Mouse (Mus musculus) kidney, adult 2 months (tissue): ENCODE data around the gene Pcsk5.

Experiments used
- CTCF ChIP-seq: fragments of 200-500 bp; conservative IDR thresholded peaks from 2 replicates; pipeline ENCODE4 v1.5.1; 2011; ENCODE audit warnings: low read depth, mild to moderate bottlenecking, control low read depth, low read length, moderate library complexity, mixed read lengths; ENCODE audit not compliant: insufficient read depth, insufficient read length
- POLR2A ChIP-seq: fragments of 200-500 bp; IDR thresholded peaks from one replicate; pipeline ENCODE4 v1.6.1; 2011; ENCODE audit warnings: low read depth, low read length, control low read depth

DNA sequence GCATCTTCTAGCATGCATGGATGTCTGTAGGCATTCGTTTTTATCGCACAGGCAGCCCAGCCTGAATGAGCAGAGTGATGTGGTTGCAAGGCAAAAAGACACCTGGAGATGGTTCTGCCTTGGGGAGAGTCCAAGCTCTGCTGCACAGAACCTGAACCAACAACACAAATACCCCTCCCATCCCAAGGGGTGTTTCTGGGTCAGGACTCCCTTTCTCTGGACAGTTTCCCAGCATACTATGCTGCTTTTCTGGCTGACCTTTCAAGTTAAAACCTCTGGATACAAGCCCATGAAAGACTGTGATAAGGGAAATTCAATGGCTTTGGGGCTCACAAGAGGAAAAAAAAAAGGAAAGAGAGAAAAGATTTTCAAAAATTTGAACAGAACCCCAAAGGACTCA lies 6.1 kb downstream of the Pcsk5 start:
- TF ChIP-seq POLR2A (no peak), CTCF (no peak)
